Mouse (Mus musculus) testis, adult 2 months (tissue): ENCODE data around the gene Abracl.

Experiments used
- CTCF ChIP-seq: fragments of 200-500 bp; IDR thresholded peaks from 2 replicates; pipeline ENCODE4 v1.5.1; 2012; ENCODE audit warnings: low read depth, mild to moderate bottlenecking, inconsistent platforms, low read length, moderate library complexity; ENCODE audit not compliant: control insufficient read depth, insufficient read depth, insufficient replicate concordance
- POLR2A ChIP-seq: fragments of 200-500 bp; IDR thresholded peaks from 2 replicates; pipeline ENCODE4 v1.6.1; 2012; ENCODE audit warnings: low read depth, mild to moderate bottlenecking, inconsistent platforms, low read length, moderate library complexity; ENCODE audit not compliant: control insufficient read depth

GRCm38 (mm10) chr10:18055696-18056390 is 32.8 kb upstream of the Abracl start, which contains the start of gene Reps1:
- TF ChIP-seq CTCF (no peak), POLR2A (no peak)
